Mouse (Mus musculus): ENCODE data around the gene Arl16.

Gene Arl16

GRCm38 (mm10) chr11:120491317-120492023 is 24.1 kb upstream of the Arl16 start, which contains the start of gene Slc25a10:
Slc25a10 (plus strand) TSS chr11:120491840.
- DNase-seq: peak; percentile 84

- DNase-seq: no peak
These were observed 23.1 kb upstream of the Arl16 start for GRCm38 (mm10) chr11:120490291-120491046.

GRCm38 (mm10) chr11:120489054-120489761 is 21.8 kb upstream of the Arl16 start:
- DNase-seq: no peak

GRCm38 (mm10) chr11:120488516-120488915 is 21.1 kb upstream of the Arl16 start:
- DNase-seq: no peak

- DNase-seq: no peak
These were observed 17.8 kb upstream of the Arl16 start for GRCm38 (mm10) chr11:120485251-120485650.

- peak; percentile 88 for DNase-seq
These were observed 17.0 kb upstream of the Arl16 start, which contains the start of gene Mrpl12 for GRCm38 (mm10) chr11:120484265-120484981. Mrpl12 (plus strand) TSS chr11:120484613.

GRCm38 (mm10) chr11:120483448-120483934 is 16.1 kb upstream of the Arl16 start:
- no peak for DNase-seq

- DNase-seq: no peak
These were observed 4.6 kb upstream of the Arl16 start for GRCm38 (mm10) chr11:120472052-120472451.

GRCm38 (mm10) chr11:120467736-120468092 is 307 bp upstream of the Arl16 start:
- no peak for DNase-seq

- DNase-seq: no peak
These were observed 1.9 kb downstream of the Arl16 start for GRCm38 (mm10) chr11:120465521-120465920.

- DNase-seq: no peak
These were observed 3.0 kb downstream of the Arl16 start for GRCm38 (mm10) chr11:120464365-120464764.

- no peak for DNase-seq
These were observed 3.9 kb downstream of the Arl16 start for GRCm38 (mm10) chr11:120463536-120463935.

- DNase-seq: no peak
These were observed 8.4 kb downstream of the Arl16 start for GRCm38 (mm10) chr11:120458847-120459597.

GRCm38 (mm10) chr11:120457772-120458751 is 9.3 kb downstream of the Arl16 start, which contains the start of the genes Oxld1 and Ccdc137:
Oxld1 (minus strand) TSS chr11:120458068.
Ccdc137 (plus strand) TSS chr11:120458115.
- peak; percentile 76 for DNase-seq

GRCm38 (mm10) chr11:120457370-120457769 is 10.0 kb downstream of the Arl16 start:
- no peak for DNase-seq

- DNase-seq: no peak
These were observed 12.0 kb downstream of the Arl16 start for GRCm38 (mm10) chr11:120455413-120455812.

GRCm38 (mm10) chr11:120454965-120455364 is 12.4 kb downstream of the Arl16 start:
- no peak for DNase-seq

- no peak for DNase-seq
These were observed 14.1 kb downstream of the Arl16 start, which contains the start of gene Pde6g for GRCm38 (mm10) chr11:120453306-120453705. Pde6g (minus strand) TSS chr11:120453500.

- DNase-seq: no peak
These were observed 15.2 kb downstream of the Arl16 start for GRCm38 (mm10) chr11:120452246-120452645.

GRCm38 (mm10) chr11:120447179-120447578 is 20.2 kb downstream of the Arl16 start:
- DNase-seq: no peak
